Mouse (Mus musculus): ENCODE data around the gene Ptprg. TPM values are rescaled to one million over a fixed set of nuclear protein-coding genes. Genes with fewer than 3 reads are reported as not detected.
"Not testable (repeated sequence)": the region's sequence is repeated elsewhere in the genome, so short reads cannot be mapped to it uniquely, and the experiment has no call there.

Ptprg gene
- polyA plus RNA-seq, 1 experiment from 2014 or later, result 20.8 TPM

- Histone ChIP-seq H3K36me3 (ENCODE audit: control insufficient read depth, insufficient read depth, low read length) (no peaks in the 10 kb centered on the region), H3K9me3 (replicated peaks; ENCODE audit: control insufficient read depth, low read length) (no peaks in the 10 kb centered on the region), H3K4me2 (ENCODE audit: low read depth, low read length) (no peak overlapping the region), H3K27me3 (ENCODE audit: control insufficient read depth, insufficient read depth, low read length) (no peaks in the 10 kb centered on the region), H3K4me3 (replicated peaks; ENCODE audit: low read length) (no peak overlapping the region), H3K27ac (ENCODE audit: low read length) (no peak overlapping the region), H3K4me1 (ENCODE audit: control insufficient read depth, insufficient read depth, low read length) (peaks cover 12% of the 10 kb centered on the region; the same call in 1 of the 2 replicates), H3K9ac (ENCODE audit: low read length) (no peak overlapping the region)
- no peak for ATAC-seq (ENCODE audit: insufficient read depth, low FRiP score)
- 77% methylated on average over 8 of the region's 8 CpGs for WGBS
Observed at GRCm38 (mm10) chr14:11962561-11962960, 409.2 kb downstream of the Ptprg start.

- H3K4me2 ChIP-seq (ENCODE audit: low read depth, low read length), result no peak overlapping the region
- H3K4me1 ChIP-seq (ENCODE audit: control insufficient read depth, insufficient read depth, low read length), result peaks cover 12% of the 10 kb centered on the region; the same call in 1 of the 2 replicates
- 92% methylated on average over 10 of the region's 10 CpGs for WGBS
- no peaks in the 10 kb centered on the region for H3K36me3 ChIP-seq (ENCODE audit: control insufficient read depth, insufficient read depth, low read length)
- H3K4me3 ChIP-seq (replicated peaks; ENCODE audit: low read length), result no peak overlapping the region
- H3K9ac ChIP-seq (ENCODE audit: low read length), result no peak overlapping the region
- H3K9me3 ChIP-seq (replicated peaks; ENCODE audit: control insufficient read depth, low read length), result no peaks in the 10 kb centered on the region
- no peaks in the 10 kb centered on the region for H3K27me3 ChIP-seq (ENCODE audit: control insufficient read depth, insufficient read depth, low read length)
- H3K27ac ChIP-seq (ENCODE audit: low read length), result no peak overlapping the region
- no peak for ATAC-seq (ENCODE audit: insufficient read depth, low FRiP score)
Observed at GRCm38 (mm10) chr14:11963791-11964190, 410.5 kb downstream of the Ptprg start.

GRCm38 (mm10) chr14:11964326-11964725 lies 411.0 kb downstream of the Ptprg start:
- ATAC-seq (ENCODE audit: insufficient read depth, low FRiP score); H3K9ac ChIP-seq (ENCODE audit: low read length); H3K27ac ChIP-seq (ENCODE audit: low read length); H3K36me3 ChIP-seq (ENCODE audit: control insufficient read depth, insufficient read depth, low read length); H3K4me3 ChIP-seq (replicated peaks; ENCODE audit: low read length); H3K27me3 ChIP-seq (ENCODE audit: control insufficient read depth, insufficient read depth, low read length); H3K4me2 ChIP-seq (ENCODE audit: low read depth, low read length); H3K9me3 ChIP-seq (replicated peaks; ENCODE audit: control insufficient read depth, low read length): not testable (repeated sequence)
- H3K4me1 ChIP-seq (ENCODE audit: control insufficient read depth, insufficient read depth, low read length), result peaks cover 12% of the 10 kb centered on the region; the same call in 1 of the 2 replicates
- WGBS, result 83% methylated on average over 1 of the region's 1 CpGs

- no peaks in the 10 kb centered on the region for H3K36me3 ChIP-seq (ENCODE audit: control insufficient read depth, insufficient read depth, low read length)
- peak overlapping the region; percentile 57; the same call in 1 of the 2 replicates for H3K27ac ChIP-seq (ENCODE audit: low read length)
- H3K27me3 ChIP-seq (ENCODE audit: control insufficient read depth, insufficient read depth, low read length), result no peaks in the 10 kb centered on the region
- no peaks in the 10 kb centered on the region for H3K9me3 ChIP-seq (replicated peaks; ENCODE audit: control insufficient read depth, low read length)
- H3K4me1 ChIP-seq (ENCODE audit: control insufficient read depth, insufficient read depth, low read length), result peaks cover 12% of the 10 kb centered on the region; the same call in 1 of the 2 replicates
- H3K9ac ChIP-seq (ENCODE audit: low read length), result no peak overlapping the region
- no peak overlapping the region for H3K4me2 ChIP-seq (ENCODE audit: low read depth, low read length)
- H3K4me3 ChIP-seq (replicated peaks; ENCODE audit: low read length), result no peak overlapping the region
- 46% methylated on average over 5 of the region's 5 CpGs for WGBS
- ATAC-seq (ENCODE audit: insufficient read depth, low FRiP score), result peak; percentile 56; the same call in 1 of the 2 replicates
Observed at GRCm38 (mm10) chr14:11965878-11966277, 412.5 kb downstream of the Ptprg start.

- Histone ChIP-seq H3K4me3 (replicated peaks; ENCODE audit: low read length) (no peak overlapping the region), H3K27ac (ENCODE audit: low read length) (no peak overlapping the region)
Observed at GRCm38 (mm10) chr14:11981764-11982163, 428.4 kb downstream of the Ptprg start.

GRCm38 (mm10) chr14:11983031-11983430 lies 429.7 kb downstream of the Ptprg start:
- H3K27ac ChIP-seq (ENCODE audit: low read length), result no peak overlapping the region
- 76% methylated on average over 9 of the region's 9 CpGs for WGBS

More at GRCm38 (mm10) chr14:11981764-11982163, 428.4 kb downstream of the Ptprg start:
- Histone ChIP-seq H3K36me3 (ENCODE audit: control insufficient read depth, insufficient read depth, low read length) (no peaks in the 10 kb centered on the region), H3K4me2 (ENCODE audit: low read depth, low read length) (no peak overlapping the region), H3K9me3 (replicated peaks; ENCODE audit: control insufficient read depth, low read length) (no peaks in the 10 kb centered on the region), H3K4me1 (ENCODE audit: control insufficient read depth, insufficient read depth, low read length) (no peaks in the 10 kb centered on the region), H3K27me3 (ENCODE audit: control insufficient read depth, insufficient read depth, low read length) (no peaks in the 10 kb centered on the region), H3K9ac (ENCODE audit: low read length) (no peak overlapping the region)
- no peak for ATAC-seq (ENCODE audit: insufficient read depth, low FRiP score)
- 62% methylated on average over 4 of the region's 4 CpGs for WGBS

GRCm38 (mm10) chr14:11984086-11984485 lies 430.8 kb downstream of the Ptprg start:
- H3K9me3 ChIP-seq (replicated peaks; ENCODE audit: control insufficient read depth, low read length), result no peaks in the 10 kb centered on the region
- H3K4me1 ChIP-seq (ENCODE audit: control insufficient read depth, insufficient read depth, low read length), result no peaks in the 10 kb centered on the region
- no peak overlapping the region for H3K4me2 ChIP-seq (ENCODE audit: low read depth, low read length)
- no peak overlapping the region for H3K27ac ChIP-seq (ENCODE audit: low read length)
- H3K27me3 ChIP-seq (ENCODE audit: control insufficient read depth, insufficient read depth, low read length), result no peaks in the 10 kb centered on the region
- no peak overlapping the region for H3K9ac ChIP-seq (ENCODE audit: low read length)
- 46% methylated on average over 3 of the region's 3 CpGs for whole genome bisulfite sequencing
- no peaks in the 10 kb centered on the region for H3K36me3 ChIP-seq (ENCODE audit: control insufficient read depth, insufficient read depth, low read length)
- ATAC-seq (ENCODE audit: insufficient read depth, low FRiP score), result 0 out of 2 replicates have a peak, but pooled peaks have one; percentile 53
- no peak overlapping the region for H3K4me3 ChIP-seq (replicated peaks; ENCODE audit: low read length)

More at GRCm38 (mm10) chr14:11983031-11983430, 429.7 kb downstream of the Ptprg start:
- Histone ChIP-seq H3K9me3 (replicated peaks; ENCODE audit: control insufficient read depth, low read length) (no peaks in the 10 kb centered on the region), H3K4me2 (ENCODE audit: low read depth, low read length) (no peak overlapping the region), H3K36me3 (ENCODE audit: control insufficient read depth, insufficient read depth, low read length) (no peaks in the 10 kb centered on the region), H3K4me1 (ENCODE audit: control insufficient read depth, insufficient read depth, low read length) (no peaks in the 10 kb centered on the region), H3K9ac (ENCODE audit: low read length) (no peak overlapping the region), H3K27me3 (ENCODE audit: control insufficient read depth, insufficient read depth, low read length) (no peaks in the 10 kb centered on the region), H3K4me3 (replicated peaks; ENCODE audit: low read length) (no peak overlapping the region)
- no peak for ATAC-seq (ENCODE audit: insufficient read depth, low FRiP score)

- WGBS, result 41% methylated on average over 2 of the region's 2 CpGs
Observed at GRCm38 (mm10) chr14:11988975-11989374, 435.6 kb downstream of the Ptprg start.

GRCm38 (mm10) chr14:11991151-11991550 lies 437.8 kb downstream of the Ptprg start:
- no peaks in the 10 kb centered on the region for H3K36me3 ChIP-seq (ENCODE audit: control insufficient read depth, insufficient read depth, low read length)
- ATAC-seq (ENCODE audit: insufficient read depth, low FRiP score), result no peak
- H3K4me2 ChIP-seq (ENCODE audit: low read depth, low read length), result no peak overlapping the region
- H3K27me3 ChIP-seq (ENCODE audit: control insufficient read depth, insufficient read depth, low read length), result no peaks in the 10 kb centered on the region
- no peak overlapping the region for H3K4me3 ChIP-seq (replicated peaks; ENCODE audit: low read length)
- no peak overlapping the region for H3K27ac ChIP-seq (ENCODE audit: low read length)
- no peak overlapping the region for H3K9ac ChIP-seq (ENCODE audit: low read length)
- no peaks in the 10 kb centered on the region for H3K4me1 ChIP-seq (ENCODE audit: control insufficient read depth, insufficient read depth, low read length)
- WGBS, result 69% methylated on average over 2 of the region's 2 CpGs
- no peaks in the 10 kb centered on the region for H3K9me3 ChIP-seq (replicated peaks; ENCODE audit: control insufficient read depth, low read length)

More at GRCm38 (mm10) chr14:11988975-11989374, 435.6 kb downstream of the Ptprg start:
- Histone ChIP-seq H3K36me3 (ENCODE audit: control insufficient read depth, insufficient read depth, low read length) (no peaks in the 10 kb centered on the region), H3K4me3 (replicated peaks; ENCODE audit: low read length) (no peak overlapping the region), H3K9ac (ENCODE audit: low read length) (no peak overlapping the region), H3K27ac (ENCODE audit: low read length) (no peak overlapping the region), H3K4me1 (ENCODE audit: control insufficient read depth, insufficient read depth, low read length) (no peaks in the 10 kb centered on the region), H3K4me2 (ENCODE audit: low read depth, low read length) (no peak overlapping the region), H3K27me3 (ENCODE audit: control insufficient read depth, insufficient read depth, low read length) (no peaks in the 10 kb centered on the region), H3K9me3 (replicated peaks; ENCODE audit: control insufficient read depth, low read length) (no peaks in the 10 kb centered on the region)
- no peak for ATAC-seq (ENCODE audit: insufficient read depth, low FRiP score)
